Mouse (Mus musculus): ENCODE data around the gene E2f1. TPM values are rescaled to one million over a fixed set of nuclear protein-coding genes. Genes with fewer than 3 reads are reported as not detected.

The E2f1 gene
- polyA plus RNA-seq, 1 experiment from 2014 or later = 8.8 TPM

DNA sequence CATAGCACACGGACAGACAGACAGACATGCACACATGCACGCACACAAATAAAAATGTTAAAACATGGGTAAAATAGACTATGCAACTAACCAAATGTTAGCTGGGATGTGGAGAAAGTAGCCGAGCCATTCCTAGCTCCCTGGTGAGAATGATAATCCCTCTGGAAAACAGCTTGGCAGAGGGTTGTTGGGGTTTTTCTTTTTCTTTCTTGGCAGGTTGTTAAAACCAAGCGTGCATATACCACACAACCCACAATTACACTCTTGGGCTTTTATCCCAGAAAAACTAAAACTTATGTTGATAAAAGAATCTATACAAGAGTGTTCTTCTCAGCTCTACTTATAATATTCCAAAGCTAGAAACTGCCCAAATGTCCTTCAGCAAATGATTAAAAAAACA, 19.4 kb upstream of the E2f1 start:
- H3K27ac ChIP-seq (replicated peaks; ENCODE audit: low read depth, low read length) = no peak overlapping the region
- H3K9me3 ChIP-seq (ENCODE audit: control insufficient read depth, low read length) = no peaks in the 10 kb centered on the region
- ATAC-seq (ENCODE audit: low read depth) = no peak
- no peak overlapping the region for H3K9ac ChIP-seq (ENCODE audit: low read depth, low read length)
- no peak overlapping the region for H3K4me2 ChIP-seq (ENCODE audit: low read depth, low read length)
- peak; percentile 46 for DNase-seq (ENCODE audit: low spot score)
- H3K27me3 ChIP-seq (replicated peaks; ENCODE audit: control insufficient read depth, insufficient read depth, low read length) = no peaks in the 10 kb centered on the region
- 77% methylated on average over 4 of the region's 4 CpGs for WGBS
- H3K4me1 ChIP-seq (ENCODE audit: control insufficient read depth, insufficient read depth, low read length) = 0 out of 2 replicates have a peak, but pooled peaks cover 8% of the 10 kb centered on the region
- H3K4me3 ChIP-seq (ENCODE audit: low read depth, low read length) = no peak overlapping the region
- peaks cover 23% of the 10 kb centered on the region; the same call in 1 of the 2 replicates for H3K36me3 ChIP-seq (ENCODE audit: control insufficient read depth, insufficient read depth, low read length)

DNA sequence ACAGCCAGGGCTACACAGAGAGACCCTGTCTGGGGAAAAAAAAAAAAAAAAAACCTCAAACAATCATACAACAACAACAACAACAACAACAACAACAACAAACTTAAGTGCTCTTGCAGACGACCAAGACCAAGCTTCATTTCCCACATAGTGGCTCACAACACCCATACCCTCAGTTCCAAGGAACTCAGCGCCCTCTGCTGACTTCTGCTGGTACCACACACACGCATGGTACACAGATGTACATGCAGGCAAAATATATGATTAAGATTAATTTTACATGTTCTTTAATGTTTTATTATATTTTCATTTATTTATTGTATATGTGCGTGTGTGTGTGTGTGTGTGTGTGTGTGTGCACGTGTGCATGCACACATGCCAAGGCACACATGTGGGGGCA, 16.7 kb upstream of the E2f1 start:
- Histone ChIP-seq H3K36me3 (ENCODE audit: control insufficient read depth, insufficient read depth, low read length) (peaks cover 12% of the 10 kb centered on the region; the same call in 1 of the 2 replicates), H3K27me3 (replicated peaks; ENCODE audit: control insufficient read depth, insufficient read depth, low read length) (no peaks in the 10 kb centered on the region), H3K9me3 (ENCODE audit: control insufficient read depth, low read length) (no peaks in the 10 kb centered on the region), H3K4me1 (ENCODE audit: control insufficient read depth, insufficient read depth, low read length) (0 out of 2 replicates have a peak, but pooled peaks cover 12% of the 10 kb centered on the region), H3K4me2 (ENCODE audit: low read depth, low read length) (no peak overlapping the region), H3K9ac (ENCODE audit: low read depth, low read length) (no peak overlapping the region), H3K4me3 (ENCODE audit: low read depth, low read length) (no peak overlapping the region), H3K27ac (replicated peaks; ENCODE audit: low read depth, low read length) (no peak overlapping the region)
- ATAC-seq (ENCODE audit: low read depth) (no peak), DNase-seq (ENCODE audit: low spot score) (no peak)
- WGBS = 74% methylated on average over 5 of the region's 5 CpGs

DNA sequence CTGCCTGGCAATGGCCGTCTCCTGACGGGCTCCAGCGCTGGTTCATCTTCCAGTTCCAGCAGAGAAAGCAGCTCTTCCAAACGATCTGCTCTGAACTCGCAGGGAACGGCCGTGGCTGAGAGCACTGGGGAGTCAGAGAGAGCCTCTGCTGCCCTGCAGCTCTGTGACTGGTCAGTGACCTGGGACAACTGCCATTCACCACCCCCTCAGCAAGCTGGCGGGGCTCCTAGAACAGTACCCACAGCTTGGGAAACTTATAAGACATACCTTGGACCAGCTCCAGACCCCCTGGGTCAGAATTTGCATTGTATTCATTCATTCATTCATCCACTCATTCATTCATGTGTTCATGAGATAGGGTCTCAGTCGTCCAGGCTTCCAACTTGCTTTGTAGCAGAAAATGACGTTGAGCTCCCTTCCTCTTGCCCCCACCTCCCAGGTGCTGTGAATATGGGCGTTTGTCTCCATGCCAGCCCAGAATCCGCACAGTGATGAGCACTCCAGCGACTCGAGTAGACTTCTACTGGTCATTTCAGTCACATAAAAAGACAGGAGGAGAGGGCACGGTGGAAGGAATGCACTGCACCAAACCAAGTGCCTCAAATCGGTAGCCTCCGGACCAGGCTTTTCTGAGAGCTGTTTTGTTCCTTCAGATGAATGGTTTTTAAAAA, 15.4 kb upstream of the E2f1 start:
- peaks cover 12% of the 10 kb centered on the region; the same call in 1 of the 2 replicates for H3K36me3 ChIP-seq (ENCODE audit: control insufficient read depth, insufficient read depth, low read length)
- no peaks in the 10 kb centered on the region for H3K9me3 ChIP-seq (ENCODE audit: control insufficient read depth, low read length)
- DNase-seq (ENCODE audit: low spot score) (no peak), ATAC-seq (ENCODE audit: low read depth) (no peak)
- no peaks in the 10 kb centered on the region for H3K27me3 ChIP-seq (replicated peaks; ENCODE audit: control insufficient read depth, insufficient read depth, low read length)
- 0 out of 2 replicates have a peak, but pooled peaks cover 12% of the 10 kb centered on the region for H3K4me1 ChIP-seq (ENCODE audit: control insufficient read depth, insufficient read depth, low read length)
- H3K4me3 ChIP-seq (ENCODE audit: low read depth, low read length) = no peak overlapping the region
- no peak overlapping the region for H3K27ac ChIP-seq (replicated peaks; ENCODE audit: low read depth, low read length)
- 66% methylated on average over 16 of the region's 17 CpGs for WGBS
- no peak overlapping the region for H3K4me2 ChIP-seq (ENCODE audit: low read depth, low read length)
- H3K9ac ChIP-seq (ENCODE audit: low read depth, low read length) = peak overlapping the region; percentile 8

DNA sequence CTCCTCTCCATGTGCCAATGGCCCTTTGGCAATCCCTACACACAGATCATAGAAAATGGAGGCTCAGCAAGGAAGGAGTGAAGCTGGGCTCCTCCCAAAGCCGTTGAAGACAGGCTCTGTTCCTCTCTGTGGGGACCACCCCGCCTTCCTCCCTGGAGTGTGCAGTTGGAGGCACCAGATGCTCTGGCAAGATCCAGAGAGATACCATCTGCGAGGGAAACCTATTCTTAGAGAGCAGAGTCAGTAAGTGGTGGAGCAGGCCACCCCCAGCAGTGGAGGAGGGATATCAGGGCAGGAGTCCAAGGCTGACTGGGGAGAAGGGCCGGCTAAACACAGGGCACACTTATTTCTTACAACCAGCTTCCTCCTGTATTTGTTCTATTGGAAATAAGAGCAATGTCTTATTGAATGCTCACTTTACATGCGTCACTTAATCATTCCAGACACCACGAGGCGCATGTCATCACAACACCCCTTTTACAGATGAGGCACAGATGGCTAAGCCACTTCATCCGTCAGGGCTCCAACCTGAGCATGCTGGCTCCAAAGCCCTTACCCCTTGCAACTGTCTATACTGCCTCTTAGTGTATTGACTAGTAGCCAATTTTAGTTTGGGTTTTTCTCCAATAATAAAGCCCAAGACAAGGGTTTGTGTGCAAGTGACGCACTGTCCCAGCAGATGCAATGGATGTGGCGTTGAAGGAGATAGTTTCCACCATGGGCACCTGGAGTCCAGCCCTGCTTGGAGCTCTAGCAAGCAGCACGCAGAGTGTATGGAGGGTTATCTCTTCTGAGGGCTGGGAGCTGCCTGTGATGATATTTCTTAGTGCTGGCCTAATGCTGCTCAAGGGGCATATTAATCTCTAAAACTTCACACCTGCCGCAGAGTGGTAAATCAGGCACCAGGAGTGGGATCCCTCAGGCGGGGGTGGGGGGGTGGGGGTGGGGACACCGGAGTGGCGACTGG, 14.5 kb upstream of the E2f1 start:
- WGBS = 53% methylated on average over 15 of the region's 15 CpGs
- no peaks in the 10 kb centered on the region for H3K27me3 ChIP-seq (replicated peaks; ENCODE audit: control insufficient read depth, insufficient read depth, low read length)
- H3K9me3 ChIP-seq (ENCODE audit: control insufficient read depth, low read length) = no peaks in the 10 kb centered on the region
- no peak overlapping the region for H3K4me3 ChIP-seq (ENCODE audit: low read depth, low read length)
- DNase-seq (ENCODE audit: low spot score) (peak; percentile 86), ATAC-seq (ENCODE audit: low read depth) (peak; percentile 81)
- 0 out of 2 replicates have a peak, but pooled peaks cover 12% of the 10 kb centered on the region for H3K4me1 ChIP-seq (ENCODE audit: control insufficient read depth, insufficient read depth, low read length)
- no peak overlapping the region; the same call in 1 of the 2 replicates for H3K27ac ChIP-seq (replicated peaks; ENCODE audit: low read depth, low read length)
- H3K4me2 ChIP-seq (ENCODE audit: low read depth, low read length) = no peak overlapping the region
- H3K9ac ChIP-seq (ENCODE audit: low read depth, low read length) = no peak overlapping the region
- peaks cover 12% of the 10 kb centered on the region; the same call in 1 of the 2 replicates for H3K36me3 ChIP-seq (ENCODE audit: control insufficient read depth, insufficient read depth, low read length)

DNA sequence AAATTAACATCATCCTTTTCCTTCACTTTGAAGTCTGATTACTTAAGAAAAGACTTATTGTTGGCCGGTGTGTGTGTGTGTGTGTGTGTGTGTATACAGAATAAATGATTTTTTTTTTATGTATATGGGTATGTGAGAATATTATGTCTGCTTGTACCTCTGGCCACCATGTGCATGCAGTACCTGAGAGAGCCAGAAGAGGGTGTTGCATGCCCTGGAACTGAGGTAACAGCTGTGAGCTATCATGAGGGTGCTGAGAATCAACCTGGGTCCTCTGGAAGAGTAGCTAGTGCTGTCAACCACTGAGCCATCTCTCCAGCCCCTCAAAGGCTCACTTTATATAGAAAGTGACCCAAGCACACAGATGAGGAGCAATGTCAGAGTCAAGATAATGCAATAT, 11.7 kb upstream of the E2f1 start:
- 0 out of 2 replicates have a peak, but pooled peaks cover 12% of the 10 kb centered on the region for H3K4me1 ChIP-seq (ENCODE audit: control insufficient read depth, insufficient read depth, low read length)
- DNase-seq (ENCODE audit: low spot score) = no peak
- H3K4me3 ChIP-seq (ENCODE audit: low read depth, low read length) = no peak overlapping the region
- no peaks in the 10 kb centered on the region for H3K9me3 ChIP-seq (ENCODE audit: control insufficient read depth, low read length)
- 96% methylated on average over 1 of the region's 1 CpGs for WGBS
- H3K9ac ChIP-seq (ENCODE audit: low read depth, low read length) = no peak overlapping the region
- no peak overlapping the region for H3K27ac ChIP-seq (replicated peaks; ENCODE audit: low read depth, low read length)
- peaks cover under 1% of the 10 kb centered on the region; the same call in 1 of the 2 replicates for H3K36me3 ChIP-seq (ENCODE audit: control insufficient read depth, insufficient read depth, low read length)
- no peaks in the 10 kb centered on the region for H3K27me3 ChIP-seq (replicated peaks; ENCODE audit: control insufficient read depth, insufficient read depth, low read length)
- ATAC-seq (ENCODE audit: low read depth) = no peak
- no peak overlapping the region for H3K4me2 ChIP-seq (ENCODE audit: low read depth, low read length)

DNA sequence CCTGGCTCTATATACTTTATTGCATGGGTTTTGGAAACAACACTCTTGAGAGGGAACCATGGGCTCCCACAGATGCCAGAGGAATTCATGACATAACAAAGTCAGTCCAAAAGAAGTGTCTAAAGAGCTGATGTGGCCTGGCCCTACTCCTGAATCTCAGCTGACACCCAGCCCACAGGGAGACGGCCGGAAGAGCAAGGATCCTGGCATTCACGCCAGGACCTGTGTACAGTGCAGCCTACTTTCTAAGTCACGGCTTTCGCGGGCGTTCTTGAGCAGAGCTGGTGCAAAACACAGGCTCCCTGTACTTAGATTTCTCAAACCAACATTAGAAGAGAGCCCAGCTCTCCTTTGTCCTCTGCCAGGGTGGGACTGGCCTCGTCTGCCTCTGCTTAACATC, 10.9 kb upstream of the E2f1 start:
- Histone ChIP-seq H3K36me3 (ENCODE audit: control insufficient read depth, insufficient read depth, low read length) (no peaks in the 10 kb centered on the region), H3K27me3 (replicated peaks; ENCODE audit: control insufficient read depth, insufficient read depth, low read length) (no peaks in the 10 kb centered on the region), H3K27ac (replicated peaks; ENCODE audit: low read depth, low read length) (no peak overlapping the region), H3K4me3 (ENCODE audit: low read depth, low read length) (no peak overlapping the region), H3K9ac (ENCODE audit: low read depth, low read length) (no peak overlapping the region), H3K4me2 (ENCODE audit: low read depth, low read length) (no peak overlapping the region), H3K4me1 (ENCODE audit: control insufficient read depth, insufficient read depth, low read length) (0 out of 2 replicates have a peak, but pooled peaks cover 12% of the 10 kb centered on the region), H3K9me3 (ENCODE audit: control insufficient read depth, low read length) (no peaks in the 10 kb centered on the region)
- no peak for DNase-seq (ENCODE audit: low spot score)
- ATAC-seq (ENCODE audit: low read depth) = no peak
- 80% methylated on average over 8 of the region's 8 CpGs for WGBS

DNA sequence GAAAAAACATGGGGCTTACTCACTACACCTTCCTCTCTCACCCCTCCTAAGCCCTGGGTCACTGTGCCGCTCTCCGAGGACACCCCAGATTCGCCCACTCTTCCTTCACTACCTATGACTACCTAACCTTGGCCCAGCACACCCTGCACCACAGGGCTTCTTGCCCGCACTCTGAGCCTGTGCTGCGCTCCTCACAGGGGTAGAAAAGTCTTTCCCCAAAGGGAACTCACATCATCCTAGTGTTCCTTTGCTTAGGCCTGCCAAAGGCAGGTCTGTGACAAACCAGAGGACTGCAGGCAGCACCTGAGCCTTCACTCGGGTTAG, 8.0 kb upstream of the E2f1 start:
- WGBS = 82% methylated on average over 6 of the region's 6 CpGs
- no peak overlapping the region for H3K9ac ChIP-seq (ENCODE audit: low read depth, low read length)
- H3K4me1 ChIP-seq (ENCODE audit: control insufficient read depth, insufficient read depth, low read length) = no peaks in the 10 kb centered on the region
- H3K27me3 ChIP-seq (replicated peaks; ENCODE audit: control insufficient read depth, insufficient read depth, low read length) = no peaks in the 10 kb centered on the region
- H3K4me2 ChIP-seq (ENCODE audit: low read depth, low read length) = no peak overlapping the region
- no peak overlapping the region for H3K4me3 ChIP-seq (ENCODE audit: low read depth, low read length)
- no peaks in the 10 kb centered on the region for H3K9me3 ChIP-seq (ENCODE audit: control insufficient read depth, low read length)
- no peak for DNase-seq (ENCODE audit: low spot score)
- H3K36me3 ChIP-seq (ENCODE audit: control insufficient read depth, insufficient read depth, low read length) = no peaks in the 10 kb centered on the region
- no peak for ATAC-seq (ENCODE audit: low read depth)
- H3K27ac ChIP-seq (replicated peaks; ENCODE audit: low read depth, low read length) = no peak overlapping the region

DNA sequence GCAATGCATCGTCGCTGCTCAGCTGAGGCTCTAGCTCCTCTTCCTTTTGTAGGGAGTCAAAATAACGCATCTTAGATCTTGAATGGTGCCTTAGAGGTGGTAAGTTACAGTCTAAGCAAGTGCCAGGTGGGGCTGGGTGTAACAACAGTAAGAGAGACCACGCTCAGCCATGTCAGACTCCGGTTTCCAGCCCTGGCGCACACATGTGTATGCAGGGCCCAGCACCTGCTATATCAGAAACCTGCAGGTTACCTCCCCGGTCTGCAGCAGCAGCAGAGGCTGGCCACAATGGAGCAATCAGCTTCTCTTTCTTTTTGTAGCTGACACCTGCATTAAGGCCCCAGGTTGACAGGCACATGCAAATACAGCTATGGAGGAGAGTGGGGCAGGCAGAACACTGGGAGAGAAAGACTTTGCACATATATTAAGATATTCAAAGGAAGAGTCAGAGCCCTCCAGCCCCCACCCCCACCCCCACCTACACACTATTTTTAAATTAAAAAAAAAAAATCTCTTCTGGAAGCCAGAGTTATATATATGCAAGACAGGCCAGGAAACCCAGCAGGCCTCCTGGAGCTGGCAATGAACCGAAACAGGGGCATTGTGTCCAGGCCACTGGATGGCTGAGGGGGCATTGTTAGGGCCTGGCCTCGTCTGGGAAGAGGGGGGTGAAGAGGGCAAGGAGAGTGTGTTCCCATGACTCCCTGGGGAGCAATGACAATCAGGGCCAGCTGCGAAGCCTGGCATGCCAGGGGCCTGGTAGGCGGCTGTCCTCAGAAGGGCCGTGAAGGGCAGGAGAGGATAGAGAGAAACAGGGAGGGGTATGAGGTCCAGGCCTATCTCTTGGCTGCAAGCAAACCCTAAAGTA, 7.4 kb upstream of the E2f1 start:
- ATAC-seq (ENCODE audit: low read depth) = peak; percentile 33; the same call in 1 of the 2 replicates

More for the DNA sequence above, 7.4 kb upstream of the E2f1 start:
- Histone ChIP-seq H3K27me3 (replicated peaks; ENCODE audit: control insufficient read depth, insufficient read depth, low read length) (no peaks in the 10 kb centered on the region), H3K36me3 (ENCODE audit: control insufficient read depth, insufficient read depth, low read length) (no peaks in the 10 kb centered on the region), H3K9ac (ENCODE audit: low read depth, low read length) (no peak overlapping the region), H3K4me2 (ENCODE audit: low read depth, low read length) (no peak overlapping the region), H3K9me3 (ENCODE audit: control insufficient read depth, low read length) (no peaks in the 10 kb centered on the region), H3K27ac (replicated peaks; ENCODE audit: low read depth, low read length) (no peak overlapping the region), H3K4me1 (ENCODE audit: control insufficient read depth, insufficient read depth, low read length) (0 out of 2 replicates have a peak, but pooled peaks cover 2% of the 10 kb centered on the region), H3K4me3 (ENCODE audit: low read depth, low read length) (no peak overlapping the region)
- WGBS = 50% methylated on average over 9 of the region's 12 CpGs
- peak; percentile 52 for DNase-seq (ENCODE audit: low spot score)

All from embryonic facial prominence, embryonic 14.5 days (tissue).